In genomic region chr15:63193617-63194491, GRCm38 (mm10) we compare ENCODE assay signal across 13 mouse cellular contexts.
A peak's percentile ranks its signal among the peaks of the same experiment; 100 is the strongest.
DNase-seq lines count a peak whose midpoint lies in the region; ATAC-seq and TF ChIP-seq lines count a peak whose summit lies in the region.
"Had no signal": no experiment of that assay in that cellular context is flagged by ENCODE, and none has a peak within 500 bp of the region (broad histone marks: within the 10 kb centered on the region; RNA-seq: fewer than 3 reads in every experiment).

No protein-coding gene starts in this region.

- H3K27ac ChIP-seq in ES-E14 (ENCODE audit: insufficient read depth, low read depth, low read length, poor library complexity, severe bottlenecking), result no peak overlapping the region
- no peak overlapping the region for H3K27ac ChIP-seq in intestine, embryonic 15.5 days
- H3K27ac ChIP-seq in limb, embryonic 10.5 days, result peak overlapping the region; percentile 75
- no peak overlapping the region for H3K27ac ChIP-seq in left cerebral cortex, adult 2 months

- intact Hi-C loops in left cerebral cortex, adult 2 months (cut with DNase I), result no loop called here

- H3K4me3 ChIP-seq in ES-E14 (ENCODE audit: insufficient read depth in 1 of 2, low read depth in 1 of 2, low read length in 2 of 2, poor library complexity in 1 of 2, severe bottlenecking in 1 of 2), result no peak overlapping the region
- H3K4me3 ChIP-seq in intestine, embryonic 15.5 days (replicated peaks), result no peak overlapping the region
- H3K4me3 ChIP-seq in limb, embryonic 10.5 days, result no peak overlapping the region
- H3K4me3 ChIP-seq in left cerebral cortex, adult 2 months, result no peak overlapping the region

- in situ Hi-C loops in ES-E14 (cut with MboI; ENCODE audit: low sequenced_read_pairs in 2 of 2, unreplicated experiment in 2 of 2), result no loop called here

- no peaks in the 10 kb centered on the region for H3K36me3 ChIP-seq in ES-E14 (ENCODE audit: control insufficient read depth, insufficient read depth, low read length, poor library complexity, severe bottlenecking)
- H3K36me3 ChIP-seq in intestine, embryonic 15.5 days, result no peaks in the 10 kb centered on the region
- no peaks in the 10 kb centered on the region for H3K36me3 ChIP-seq in limb, embryonic 10.5 days
- H3K36me3 ChIP-seq: G1E had no signal

- no peak overlapping the region for H3K9ac ChIP-seq in ES-E14 (ENCODE audit: insufficient read depth, low read depth, low read length, poor library complexity, severe bottlenecking)
- no peak overlapping the region for H3K9ac ChIP-seq in intestine, embryonic 15.5 days

- H3K4me2 ChIP-seq in intestine, embryonic 15.5 days (replicated peaks), result no peak overlapping the region
- H3K4me2 ChIP-seq: liver, embryonic 11.5 days had no signal

- H3K9me3 ChIP-seq in ES-E14 (ENCODE audit: control insufficient read depth, insufficient read depth, low read depth, low read length), result no peaks in the 10 kb centered on the region
- H3K9me3 ChIP-seq in intestine, embryonic 15.5 days, result no peaks in the 10 kb centered on the region
- H3K9me3 ChIP-seq in limb, embryonic 10.5 days (replicated peaks), result no peaks in the 10 kb centered on the region
- H3K9me3 ChIP-seq: G1E had no signal

- no peak for TF ChIP-seq CTCF in left cerebral cortex, adult 2 months (IDR thresholded peaks at IDR 0.05)

- no peaks in the 10 kb centered on the region for H3K4me1 ChIP-seq in ES-E14 (ENCODE audit: control insufficient read depth in 2 of 2, insufficient read depth in 2 of 2, low read length in 2 of 2, poor library complexity in 1 of 2)
- H3K4me1 ChIP-seq in intestine, embryonic 15.5 days (replicated peaks), result no peaks in the 10 kb centered on the region
- peaks cover 52% of the 10 kb centered on the region for H3K4me1 ChIP-seq in limb, embryonic 10.5 days

- peak; percentile 88 for ATAC-seq in intestine, embryonic 15.5 days

- WGBS in intestine, embryonic 15.5 days, result 49% methylated on average over 2 of the region's 2 CpGs
- 48% methylated on average over 2 of the region's 2 CpGs for WGBS in limb, embryonic 10.5 days

- no peaks in the 10 kb centered on the region for H3K27me3 ChIP-seq in intestine, embryonic 15.5 days (replicated peaks)
- no peaks in the 10 kb centered on the region for H3K27me3 ChIP-seq in limb, embryonic 10.5 days (ENCODE audit: low read depth, poor library complexity, severe bottlenecking)

- DNase-seq in ES-E14 (ENCODE audit: low read depth, low spot score) (peak; percentile 27), WW6 (ENCODE audit: low read depth, low spot score) (peak; percentile 3)
- DNase-seq in limb, embryonic 10.5 days (ENCODE audit: low spot score), result no peak
- DNase-seq in left cerebral cortex, adult 2 months (ENCODE audit: extremely low spot score in 1 of 2, low spot score in 2 of 2), result no peak
- no peak for DNase-seq in thymus, postnatal 25 days
- no peak for DNase-seq in adrenal gland, postnatal 10 days
- DNase-seq: adrenal gland, postnatal 36 days; cerebellum, adult 8-10 months; heart, postnatal 36 days; right cerebral cortex, adult 18-20 months had no signal

TF ChIP-seq in ES-E14, 5 proteins besides CTCF, POLR2A, EP300 and RAD21:
- TF ChIP-seq ZNF384 (IDR thresholded peaks at IDR 0.05; ENCODE audit: low read depth, low read length) (no peak), CHD2 (IDR thresholded peaks at IDR 0.05; ENCODE audit: low read depth, low read length) (no peak), HCFC1 (IDR thresholded peaks at IDR 0.05; ENCODE audit: borderline replicate concordance, insufficient read depth, low read length) (no peak), MAFK (IDR thresholded peaks at IDR 0.05; ENCODE audit: insufficient read depth, low read depth, low read length) (no peak), ZC3H11A (IDR thresholded peaks at IDR 0.05; ENCODE audit: borderline replicate concordance, low read depth, low read length) (no peak)

Comparison
In these comparisons a context has a peak if more than half of its experiments do, and no peak if none do; other contexts are left out.
1. DNase-seq: peak in ES-E14 (single experiment) and WW6 (single experiment); none in limb, embryonic 10.5 days (single experiment), left cerebral cortex, adult 2 months (0 of 2), thymus, postnatal 25 days (single experiment) and adrenal gland, postnatal 10 days (single experiment).